Mouse (Mus musculus) heart, postnatal 0 days (tissue): ENCODE data around the gene Znrf3. TPM values are rescaled to one million over a fixed set of nuclear protein-coding genes. Genes with fewer than 3 reads are reported as not detected.

Experiments used
- ATAC-seq: fragments of 200-750 bp; cut with Nextera tagmentation; 2 replicates; pipeline ENCODE4 v1.8.0; 2017; ENCODE audit warnings: low read depth, moderate number of reproducible peaks, moderate library complexity; ENCODE audit not compliant: insufficient read depth
- DNase-seq: peaks from one replicate; pipeline ENCODE4 v3.0.0-alpha.2; 2016; ENCODE audit warnings: low spot score
- H3K27ac ChIP-seq: fragments of 300-500 bp; sonication (generic); 2 replicates; pipeline ENCODE4 v1.5.1; 2014; ENCODE audit warnings: low read depth, mild to moderate bottlenecking
- H3K27me3 ChIP-seq: fragments of 300-500 bp; sonication (generic); 2 replicates; pipeline ENCODE4 v1.6.1; 2014; ENCODE audit warnings: low read length, mixed read lengths; ENCODE audit not compliant: control insufficient read depth, insufficient read depth
- H3K36me3 ChIP-seq: fragments of 300-500 bp; sonication (generic); replicated peaks from 2 replicates; pipeline ENCODE4 v1.6.1; 2014; ENCODE audit warnings: low read length, mixed read lengths; ENCODE audit not compliant: control insufficient read depth, insufficient read depth
- H3K4me1 ChIP-seq: fragments of 300-500 bp; sonication (generic); 2 replicates; pipeline ENCODE4 v1.6.1; 2014; ENCODE audit warnings: antibody characterized with exemption; ENCODE audit not compliant: control insufficient read depth, insufficient read depth
- H3K4me2 ChIP-seq: fragments of 300-500 bp; sonication (generic); 2 replicates; pipeline ENCODE4 v1.6.1; 2014; ENCODE audit warnings: low read depth, mild to moderate bottlenecking, low read length, moderate library complexity
- H3K4me3 ChIP-seq: fragments of 300-500 bp; sonication (generic); 2 replicates; pipeline ENCODE4 v1.5.1; 2014; ENCODE audit warnings: low read depth, low read length
- H3K9ac ChIP-seq: fragments of 300-500 bp; sonication (generic); replicated peaks from 2 replicates; pipeline ENCODE4 v1.6.1; 2014; ENCODE audit warnings: low read depth, low read length, mixed read lengths
- H3K9me3 ChIP-seq: fragments of 300-500 bp; sonication (generic); replicated peaks from 2 replicates; pipeline ENCODE4 v1.6.1; 2016; ENCODE audit warnings: low read length; ENCODE audit not compliant: control insufficient read depth
- CTCF ChIP-seq: IDR thresholded peaks from 2 replicates; pipeline ENCODE4 v1.5.1; 2016; ENCODE audit warnings: antibody characterized with exemption, control low read depth, low read depth
- EP300 ChIP-seq: IDR thresholded peaks from 2 replicates; pipeline ENCODE4 v1.6.1; 2016; ENCODE audit warnings: antibody characterized with exemption, low read depth
- WGBS: fragments of 180-500 bp; shearing (Covaris S2); extraction: QIAGEN DNeasy Blood & Tissue Kit; methylation state at CpG from one replicate; pipeline ENCODE4 v1.1.7; 2014; 5-methylcytosine and 5-hydroxymethylcytosine counted together
- polyA plus RNA-seq: library from polyadenylated mRNA; unstranded; fragments of >200 nt; fragmentation: Nextera tagmentation; extraction: Ambion mirVana; gene quantifications from 2 replicates; pipeline ENCODE4 v1.2.1, GENCODE M21; 2015
- total RNA-seq: library from RNA; depleted of rRNA; stranded (reverse); fragments of >200 nt; gene quantifications from 2 replicates; pipeline ENCODE4 v1.2.3, GENCODE M21; 2014; ENCODE audit warnings: low replicate concordance

Znrf3 gene
- total and polyA plus RNA-seq, 2 experiments from 2014 or later, result 6.4 to 7.0 TPM

GRCm38 (mm10) chr11:5404180-5404579 lies 40.5 kb downstream of the Znrf3 start:
- TF ChIP-seq EP300 (no peak), CTCF (no peak)
- Histone ChIP-seq H3K4me3 (no peak overlapping the region), H3K4me2 (no peak overlapping the region), H3K9ac (no peak overlapping the region), H3K4me1 (no peaks in the 10 kb centered on the region), H3K27me3 (no peaks in the 10 kb centered on the region), H3K27ac (no peak overlapping the region), H3K36me3 (no peaks in the 10 kb centered on the region), H3K9me3 (no peaks in the 10 kb centered on the region)
- WGBS, result 72% methylated on average over 2 of the region's 2 CpGs
- DNase-seq (no peak), ATAC-seq (no peak)

- WGBS, result 88% methylated on average over 4 of the region's 4 CpGs
- H3K36me3 ChIP-seq, result no peaks in the 10 kb centered on the region
- no peak overlapping the region for H3K27ac ChIP-seq
- H3K4me2 ChIP-seq, result no peak overlapping the region
- ATAC-seq, result no peak
- H3K4me3 ChIP-seq, result no peak overlapping the region
- DNase-seq, result no peak
- no peaks in the 10 kb centered on the region for H3K4me1 ChIP-seq
- H3K9me3 ChIP-seq, result no peaks in the 10 kb centered on the region
- no peak overlapping the region for H3K9ac ChIP-seq
- no peaks in the 10 kb centered on the region for H3K27me3 ChIP-seq
- TF ChIP-seq CTCF (no peak), EP300 (no peak)
Observed at GRCm38 (mm10) chr11:5402127-5402733, 42.4 kb downstream of the Znrf3 start.

DNA sequence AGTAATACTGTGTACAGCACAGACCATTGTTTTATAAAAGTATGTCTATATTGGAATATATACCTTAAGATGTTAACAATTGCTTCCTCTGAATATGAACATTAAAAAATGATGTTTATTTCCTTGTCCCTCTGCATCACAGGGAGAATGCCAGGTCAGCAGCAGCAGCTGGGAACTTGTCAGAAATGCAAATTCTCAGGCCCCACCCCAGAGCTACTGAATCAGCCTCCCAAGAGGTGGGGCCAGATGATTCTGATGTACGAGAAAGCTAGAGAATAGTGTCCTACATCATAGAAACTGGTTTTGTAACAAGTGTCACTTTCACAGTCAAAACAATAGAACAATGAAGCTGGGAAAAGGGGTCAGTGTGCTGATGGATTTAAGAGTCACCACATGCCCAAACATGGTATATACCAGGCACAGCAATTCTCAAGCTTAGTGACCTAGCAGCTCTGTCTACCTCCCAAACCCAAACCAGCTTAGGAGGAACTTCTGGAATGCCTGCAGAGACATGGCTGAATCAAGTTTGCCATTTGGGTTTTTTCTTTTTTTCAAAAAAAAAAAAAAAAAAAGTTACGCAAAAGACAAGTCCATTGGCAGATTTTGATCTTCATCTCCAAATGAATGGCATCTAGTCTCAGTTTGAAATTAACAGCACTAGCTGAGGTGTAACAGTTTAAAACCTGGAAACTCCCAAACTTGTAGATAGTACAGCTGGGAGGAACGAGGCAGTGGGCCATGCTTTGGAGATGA lies 46.2 kb downstream of the Znrf3 start:
- H3K4me2 ChIP-seq, result no peak overlapping the region
- H3K9me3 ChIP-seq, result no peaks in the 10 kb centered on the region
- no peak overlapping the region for H3K9ac ChIP-seq
- ATAC-seq, result no peak
- no peak for TF ChIP-seq EP300
- 61% methylated on average over 3 of the region's 3 CpGs for WGBS
- no peaks in the 10 kb centered on the region for H3K27me3 ChIP-seq
- H3K4me3 ChIP-seq, result no peak overlapping the region
- H3K36me3 ChIP-seq, result no peaks in the 10 kb centered on the region
- DNase-seq, result no peak
- H3K27ac ChIP-seq, result no peak overlapping the region
- peaks cover 7% of the 10 kb centered on the region; the same call in 1 of the 2 replicates for H3K4me1 ChIP-seq

DNA sequence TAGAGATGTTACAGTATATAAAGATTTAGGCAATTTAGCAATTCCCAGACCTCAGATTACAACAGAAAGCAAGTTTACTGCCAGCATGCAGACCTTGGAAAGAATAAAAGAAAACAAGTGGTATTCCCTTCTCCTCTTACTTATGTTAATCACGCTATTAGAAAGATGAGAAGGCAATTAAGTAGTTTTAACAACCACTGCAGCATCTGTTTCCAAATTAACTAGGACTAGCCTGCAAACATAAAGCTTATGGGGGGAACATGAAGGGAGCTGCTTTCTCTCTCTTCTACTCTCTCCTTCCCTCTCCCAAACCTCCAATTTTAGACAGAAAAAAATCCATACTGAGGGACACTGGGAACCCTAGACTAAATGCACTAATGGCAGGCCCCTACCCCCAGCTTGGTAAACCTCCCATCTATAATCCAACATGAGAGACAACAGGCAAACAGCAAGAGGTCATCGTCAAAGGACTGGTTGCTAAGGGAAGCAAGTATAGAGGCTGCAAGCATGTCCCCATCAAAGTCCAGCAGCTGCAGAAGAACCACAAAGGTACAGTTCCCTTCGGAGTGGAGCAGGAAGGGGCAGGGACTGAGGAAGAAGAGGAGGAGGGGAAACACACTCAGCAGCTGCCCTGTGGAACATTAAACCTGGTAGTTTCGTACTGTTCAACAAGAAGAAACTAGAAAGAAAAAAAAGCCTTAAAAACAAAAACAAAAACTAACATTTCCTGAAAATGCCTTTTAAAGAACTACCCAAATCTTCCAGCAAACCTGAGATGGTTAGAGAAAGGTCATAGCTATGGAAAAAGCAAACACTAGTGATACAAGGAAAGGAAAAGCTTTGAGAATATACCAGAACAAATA lies 53.4 kb downstream of the Znrf3 start:
- 49% methylated on average over 4 of the region's 4 CpGs for WGBS
- ATAC-seq (no peak), DNase-seq (no peak)
- no peaks in the 10 kb centered on the region for H3K36me3 ChIP-seq
- no peak overlapping the region for H3K4me2 ChIP-seq
- H3K9ac ChIP-seq, result no peak overlapping the region
- no peak overlapping the region for H3K27ac ChIP-seq
- H3K4me1 ChIP-seq, result peaks cover 7% of the 10 kb centered on the region; the same call in 1 of the 2 replicates
- no peaks in the 10 kb centered on the region for H3K9me3 ChIP-seq
- H3K4me3 ChIP-seq, result no peak overlapping the region
- TF ChIP-seq EP300, result no peak
- no peak for TF ChIP-seq CTCF
- no peaks in the 10 kb centered on the region for H3K27me3 ChIP-seq

DNA sequence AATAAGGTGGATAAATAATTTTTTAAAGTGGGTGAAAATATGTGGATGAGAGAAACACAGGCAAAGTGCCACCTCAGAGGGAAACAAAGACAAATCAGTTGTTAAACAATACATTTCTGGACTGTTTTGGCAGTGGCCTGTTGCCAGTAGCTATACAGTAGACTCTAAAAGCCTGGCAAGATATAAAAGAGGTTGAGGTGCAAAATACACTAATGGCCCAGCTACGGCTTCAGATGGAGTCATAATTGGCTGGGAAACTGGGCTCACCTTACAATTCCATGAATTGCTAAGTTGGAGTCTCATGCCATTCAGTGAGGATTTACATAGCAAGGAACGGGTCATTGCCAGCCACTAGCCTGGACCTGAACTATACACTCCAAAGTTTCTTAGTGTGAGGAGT lies 62.0 kb downstream of the Znrf3 start:
- no peak for DNase-seq
- peaks cover 13% of the 10 kb centered on the region; the same call in 1 of the 2 replicates for H3K4me1 ChIP-seq
- TF ChIP-seq CTCF, result no peak
- TF ChIP-seq EP300, result no peak
- no peaks in the 10 kb centered on the region for H3K9me3 ChIP-seq
- H3K4me2 ChIP-seq, result no peak overlapping the region
- no peaks in the 10 kb centered on the region for H3K27me3 ChIP-seq
- no peak overlapping the region for H3K27ac ChIP-seq
- WGBS, result 78% methylated on average over 2 of the region's 2 CpGs
- H3K9ac ChIP-seq, result no peak overlapping the region
- no peaks in the 10 kb centered on the region for H3K36me3 ChIP-seq
- H3K4me3 ChIP-seq, result no peak overlapping the region
- no peak for ATAC-seq
